Mouse (Mus musculus) liver, embryonic 12.5 days (tissue): ENCODE measurements around the gene B4galnt1. TPM values are rescaled to one million over a fixed set of nuclear protein-coding genes. Genes with fewer than 3 reads are reported as not detected.

Source experiments
- ATAC-seq: fragments of 200-750 bp; cut with Nextera tagmentation; 2 replicates; pipeline ENCODE4 v1.8.0; 2017; ENCODE audit warnings: moderate number of reproducible peaks, mild to moderate bottlenecking, moderate library complexity
- H3K27ac ChIP-seq: fragments of 300-500 bp; sonication (generic); 2 replicates; pipeline ENCODE4 v1.5.1; 2016; ENCODE audit warnings: mild to moderate bottlenecking
- H3K27me3 ChIP-seq: fragments of 300-500 bp; sonication (generic); replicated peaks from 2 replicates; pipeline ENCODE4 v1.6.1; 2016; ENCODE audit warnings: mild to moderate bottlenecking, moderate library complexity
- H3K36me3 ChIP-seq: fragments of 300-500 bp; sonication (generic); 2 replicates; pipeline ENCODE4 v1.6.1; 2016; ENCODE audit warnings: mild to moderate bottlenecking, moderate library complexity
- H3K4me1 ChIP-seq: fragments of 300-500 bp; sonication (generic); 2 replicates; pipeline ENCODE4 v1.6.1; 2016
- H3K4me2 ChIP-seq: fragments of 300-500 bp; sonication (generic); 2 replicates; pipeline ENCODE4 v1.6.1; 2016; ENCODE audit warnings: mild to moderate bottlenecking, moderate library complexity
- H3K4me3 ChIP-seq: fragments of 300-500 bp; sonication (generic); 2 replicates; pipeline ENCODE4 v1.5.1; 2016; ENCODE audit warnings: mild to moderate bottlenecking, moderate library complexity
- H3K9ac ChIP-seq: fragments of 300-500 bp; sonication (generic); 2 replicates; pipeline ENCODE4 v1.6.1; 2016; ENCODE audit warnings: mild to moderate bottlenecking, moderate library complexity
- H3K9me3 ChIP-seq: fragments of 300-500 bp; sonication (generic); replicated peaks from 2 replicates; pipeline ENCODE4 v1.6.1; 2016; ENCODE audit warnings: mild to moderate bottlenecking, moderate library complexity
- WGBS: fragments of 180-500 bp; shearing (Covaris S2); methylation state at CpG from one replicate; pipeline ENCODE4 v1.1.7; 2016; ENCODE audit not compliant: insufficient replicate concordance; 5-methylcytosine and 5-hydroxymethylcytosine counted together
- polyA plus RNA-seq: library from polyadenylated mRNA; unstranded; fragments of >200 nt; fragmentation: Nextera tagmentation; extraction: Ambion mirVana; gene quantifications from 2 replicates; pipeline ENCODE4 v1.2.1, GENCODE M21; 2016

Gene B4galnt1
- polyA plus RNA-seq, result 12.6 TPM in 2 replicates

DNA sequence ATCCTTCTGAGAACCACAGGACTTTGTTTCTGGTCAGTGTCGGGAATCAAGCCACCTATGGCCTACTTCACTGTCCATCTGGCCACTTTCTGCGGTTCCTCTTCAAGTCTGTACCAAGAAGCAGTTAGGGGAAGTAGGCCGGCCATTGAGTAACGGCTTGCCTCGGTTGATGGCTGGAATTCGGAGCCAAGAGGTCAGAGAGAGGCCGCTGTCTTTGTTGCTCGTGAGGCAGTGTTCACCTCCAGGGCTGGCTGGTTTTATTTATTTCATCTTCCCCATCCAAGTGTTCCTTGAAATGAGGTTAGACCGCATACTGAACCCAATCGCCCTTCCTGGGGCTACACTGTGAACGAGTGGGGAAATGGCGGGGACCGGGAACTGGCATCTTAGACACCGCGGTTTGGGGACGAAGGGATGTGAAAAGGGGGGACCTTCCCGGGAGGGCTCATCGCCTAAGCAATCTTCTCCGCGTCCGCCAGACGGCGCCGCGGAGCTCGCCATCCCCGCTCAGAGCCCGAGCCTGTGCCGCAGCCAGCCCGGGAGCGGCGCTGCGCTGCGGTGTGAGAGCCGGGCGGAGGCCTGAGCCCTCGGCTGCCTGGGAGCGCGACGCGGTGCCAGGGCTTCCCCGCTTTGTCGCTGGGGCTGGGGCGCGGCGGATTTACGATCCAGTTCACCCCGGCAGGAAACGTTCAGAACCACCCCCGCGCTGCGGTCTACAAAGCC lies at the start of gene B4galnt1:
TSS of gene B4galnt1 (plus strand) at position 595 of the 723 bp plus-strand sequence.
- H3K4me3 ChIP-seq, result peak within 1 kb of the TSS; percentile 66
- peak within 1 kb of the TSS; percentile 73 for H3K27ac ChIP-seq
- peak within 1 kb of the TSS; percentile 82 for H3K9ac ChIP-seq
- H3K9me3 ChIP-seq, result no peaks in the 10 kb centered on the region
- H3K4me1 ChIP-seq, result peaks cover 45% of the 10 kb centered on the region
- H3K27me3 ChIP-seq, result peaks cover 71% of the 10 kb centered on the region
- no peaks in the 10 kb centered on the region for H3K36me3 ChIP-seq
- H3K4me2 ChIP-seq, result peak within 1 kb of the TSS; percentile 100
- 2% methylated on average over 52 of the region's 52 CpGs for WGBS
- peak; percentile 82 for ATAC-seq

DNA sequence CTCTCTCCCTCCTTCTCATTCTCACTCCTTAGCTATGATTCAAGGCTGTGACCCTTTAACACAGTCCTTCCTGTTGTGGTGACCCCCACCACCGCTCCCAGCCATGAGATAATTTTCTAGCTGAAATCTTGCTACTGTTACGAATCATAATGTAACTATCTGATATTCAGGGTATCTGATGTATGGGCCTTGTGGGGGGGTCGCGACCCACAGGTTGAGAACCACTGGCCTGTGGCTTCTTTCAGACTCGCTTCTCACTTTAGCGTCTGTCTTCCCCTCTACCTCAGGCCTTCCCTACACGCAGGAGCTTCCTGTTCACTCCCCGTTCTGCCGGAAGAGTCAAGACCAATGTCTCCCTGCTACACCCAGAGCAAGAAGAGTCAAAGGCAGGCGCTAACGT lies 46.6 kb upstream of the B4galnt1 start:
- Histone ChIP-seq H3K4me3 (no peak overlapping the region), H3K36me3 (peaks cover 55% of the 10 kb centered on the region), H3K27me3 (no peaks in the 10 kb centered on the region), H3K4me1 (peaks cover 31% of the 10 kb centered on the region), H3K27ac (no peak overlapping the region), H3K4me2 (no peak overlapping the region), H3K9me3 (no peaks in the 10 kb centered on the region), H3K9ac (no peak overlapping the region)
- 85% methylated on average over 11 of the region's 11 CpGs for WGBS
- ATAC-seq, result no peak

DNA sequence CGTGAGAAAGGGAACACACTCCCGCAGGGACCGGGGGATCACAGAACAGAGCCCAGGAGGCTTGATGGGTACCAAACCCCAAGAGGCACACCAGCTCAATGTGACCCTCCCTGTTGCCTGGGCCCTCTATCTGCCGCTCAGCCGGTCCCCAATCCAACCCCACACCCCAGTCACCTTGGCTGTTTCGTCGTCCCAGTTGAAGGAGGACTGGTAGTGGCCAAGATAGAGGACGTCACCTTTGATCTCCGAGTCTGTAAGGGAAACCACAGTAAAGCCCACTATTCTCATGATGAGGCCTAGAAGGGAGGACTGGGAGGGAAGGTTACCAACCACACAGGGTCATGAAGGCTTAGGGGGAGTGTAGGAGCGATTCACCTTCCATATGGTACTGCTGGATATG lies 45.8 kb upstream of the B4galnt1 start:
- 91% methylated on average over 10 of the region's 10 CpGs for WGBS
- H3K9me3 ChIP-seq, result no peaks in the 10 kb centered on the region
- H3K4me2 ChIP-seq, result no peak overlapping the region
- no peak overlapping the region for H3K27ac ChIP-seq
- H3K27me3 ChIP-seq, result no peaks in the 10 kb centered on the region
- no peak for ATAC-seq
- H3K36me3 ChIP-seq, result peaks cover 48% of the 10 kb centered on the region
- H3K4me1 ChIP-seq, result peaks cover 35% of the 10 kb centered on the region
- H3K4me3 ChIP-seq, result no peak overlapping the region
- no peak overlapping the region for H3K9ac ChIP-seq

DNA sequence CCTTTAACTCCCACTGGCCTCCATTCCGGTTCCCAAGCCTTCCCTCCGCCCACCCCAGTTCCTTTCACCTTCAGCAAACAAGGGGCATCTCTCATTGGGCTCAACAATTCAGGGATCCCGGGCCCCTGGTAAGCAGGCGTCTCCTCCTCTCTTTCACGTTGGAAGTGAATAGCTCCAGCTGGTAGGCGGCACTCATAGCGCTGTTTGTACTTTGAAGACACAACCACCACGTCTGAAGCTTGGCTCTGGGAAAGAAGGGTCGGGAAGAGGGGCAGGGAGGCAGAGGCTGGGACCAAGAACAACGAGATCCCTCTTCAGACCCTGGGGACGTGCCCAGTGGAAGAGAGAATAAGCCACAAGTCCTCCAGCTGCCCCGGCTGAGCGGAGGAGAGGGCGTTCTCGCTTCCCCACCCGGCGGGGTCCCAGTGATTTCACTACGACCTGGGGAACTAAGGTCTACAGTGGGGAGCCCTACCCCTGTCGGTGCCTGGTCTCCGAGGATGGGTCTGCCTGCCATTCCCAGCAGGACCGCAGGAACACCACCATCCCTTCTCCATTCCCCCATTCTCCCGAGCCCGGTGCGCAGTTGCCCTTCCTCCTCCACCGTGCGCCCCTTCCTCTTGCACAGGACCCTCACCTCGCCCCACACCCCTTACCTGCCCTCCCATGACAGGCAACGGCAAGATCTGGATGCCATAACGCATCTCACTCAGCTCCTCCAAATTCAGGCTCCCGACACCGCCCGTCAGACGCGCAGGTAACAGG lies 44.5 kb upstream of the B4galnt1 start:
- Histone ChIP-seq H3K4me2 (peak overlapping the region; percentile 89), H3K4me3 (peak overlapping the region; percentile 93), H3K27ac (peak overlapping the region; percentile 71), H3K27me3 (no peaks in the 10 kb centered on the region), H3K4me1 (peaks cover 47% of the 10 kb centered on the region), H3K9me3 (no peaks in the 10 kb centered on the region), H3K36me3 (peaks cover 44% of the 10 kb centered on the region), H3K9ac (peak overlapping the region; percentile 88)
- 4% methylated on average over 34 of the region's 34 CpGs for WGBS
- peak; percentile 35 for ATAC-seq

DNA sequence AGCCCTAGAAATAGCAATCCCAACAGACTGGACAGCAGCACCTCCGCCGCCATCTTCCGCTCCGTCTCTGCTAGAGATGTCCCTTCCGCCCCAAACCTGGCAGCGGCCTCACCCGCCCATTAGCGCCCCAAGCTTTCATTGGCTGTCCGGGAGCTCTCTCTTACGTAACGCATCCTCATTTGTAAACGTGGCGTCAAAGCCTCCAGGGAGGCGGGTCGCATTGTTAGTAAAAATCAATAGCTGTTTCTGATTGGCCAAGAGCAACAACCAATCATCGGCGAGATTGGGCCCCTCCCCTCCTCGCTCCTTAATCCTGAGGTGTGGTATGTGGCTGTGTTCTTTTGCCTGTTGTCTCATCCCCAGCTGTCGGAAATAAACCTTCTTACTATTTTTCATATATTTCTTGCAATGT lies 44.0 kb upstream of the B4galnt1 start, which contains the start of gene Os9:
TSS of gene Os9 (minus strand) at position 66 of the 412 bp plus-strand sequence.
- Histone ChIP-seq H3K9me3 (no peaks in the 10 kb centered on the region), H3K27me3 (no peaks in the 10 kb centered on the region), H3K27ac (peak within 1 kb of the TSS; percentile 89), H3K36me3 (peaks cover 38% of the 10 kb centered on the region), H3K4me1 (peaks cover 52% of the 10 kb centered on the region), H3K9ac (peak within 1 kb of the TSS; percentile 88), H3K4me2 (peak within 1 kb of the TSS; percentile 89), H3K4me3 (peak within 1 kb of the TSS; percentile 93)
- 0% methylated on average over 19 of the region's 19 CpGs for WGBS
- peak; percentile 95 for ATAC-seq

DNA sequence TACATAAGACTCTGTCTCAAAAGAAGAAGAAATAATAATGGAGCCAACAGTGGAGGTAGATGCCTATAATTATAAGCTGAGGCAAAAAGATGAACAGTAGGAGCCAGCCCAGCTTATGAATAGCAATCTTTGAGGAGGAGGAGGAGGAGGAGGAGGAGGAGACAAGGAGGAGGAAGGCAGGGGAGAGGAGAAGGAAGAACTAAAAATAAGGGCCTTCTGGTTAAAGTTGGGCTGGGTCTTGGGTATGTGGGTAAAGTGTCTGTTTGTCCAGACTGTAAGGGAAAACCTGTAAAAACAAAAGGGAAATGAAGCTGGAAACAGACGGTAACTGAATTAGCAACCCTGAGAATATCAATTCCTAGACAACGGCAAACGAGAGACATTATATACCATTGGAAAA lies 43.0 kb upstream of the B4galnt1 start:
- Histone ChIP-seq H3K27ac (peak overlapping the region; percentile 89), H3K4me3 (no peak overlapping the region), H3K4me1 (peaks cover 61% of the 10 kb centered on the region), H3K27me3 (no peaks in the 10 kb centered on the region), H3K9me3 (no peaks in the 10 kb centered on the region), H3K9ac (no peak overlapping the region), H3K4me2 (peak overlapping the region; percentile 89), H3K36me3 (peaks cover 28% of the 10 kb centered on the region)
- WGBS, result 77% methylated on average over 3 of the region's 3 CpGs
- ATAC-seq, result no peak

DNA sequence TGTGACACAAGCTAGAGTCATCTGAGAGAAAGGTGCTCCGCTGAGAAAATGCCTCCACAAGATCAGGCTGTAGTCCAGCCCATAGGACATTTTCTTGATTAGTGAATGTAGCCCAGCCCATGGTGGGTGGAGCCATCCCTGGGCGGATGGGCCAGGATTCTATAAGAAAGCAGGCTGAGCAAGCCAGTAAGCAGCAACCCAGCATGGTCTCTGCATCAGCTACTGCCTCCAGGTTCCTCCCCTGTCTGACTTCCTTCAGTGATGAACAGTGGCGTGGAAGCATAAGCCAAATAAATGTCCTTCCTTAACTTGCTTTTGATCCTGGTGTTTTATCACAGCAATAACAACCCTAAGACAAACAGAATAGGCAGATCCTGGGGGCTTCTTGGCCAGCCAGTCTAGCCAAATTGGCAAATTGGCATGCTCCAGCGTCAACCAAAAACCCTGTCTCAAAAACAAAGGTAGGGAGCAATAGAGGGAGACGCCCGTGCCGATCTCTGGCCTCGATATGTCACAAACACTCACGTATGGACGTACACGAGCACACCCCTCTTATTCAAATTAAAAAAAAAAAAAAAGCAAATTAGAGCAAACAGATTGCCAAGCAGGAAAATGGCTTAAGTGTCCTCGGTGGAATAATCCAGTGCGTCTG lies 42.1 kb upstream of the B4galnt1 start:
- Histone ChIP-seq H3K9ac (peak overlapping the region; percentile 62), H3K27ac (peak overlapping the region; percentile 89), H3K4me1 (peaks cover 69% of the 10 kb centered on the region), H3K27me3 (no peaks in the 10 kb centered on the region), H3K4me2 (peak overlapping the region; percentile 89), H3K36me3 (peaks cover 19% of the 10 kb centered on the region), H3K4me3 (peak overlapping the region; percentile 42), H3K9me3 (no peaks in the 10 kb centered on the region)
- WGBS, result 22% methylated on average over 13 of the region's 13 CpGs
- peak; percentile 73 for ATAC-seq

DNA sequence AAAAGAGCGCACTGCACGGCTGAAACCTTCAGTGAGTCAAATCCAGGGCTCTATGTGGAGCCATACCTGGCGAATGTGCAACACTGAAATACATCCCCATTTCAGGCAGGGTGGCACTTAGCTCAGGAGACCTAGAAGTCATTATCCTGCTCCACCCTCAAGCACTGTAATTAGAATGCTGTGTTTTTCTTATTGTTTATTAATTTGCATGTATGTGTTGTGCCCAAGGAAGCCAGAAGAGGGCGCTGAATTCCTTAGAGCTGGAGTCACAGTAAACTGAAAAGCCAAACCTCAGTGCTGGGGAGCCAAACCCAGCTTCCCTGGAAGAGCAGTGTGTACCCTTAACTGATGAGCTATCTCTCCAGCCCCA lies 41.6 kb upstream of the B4galnt1 start:
- Histone ChIP-seq H3K36me3 (peaks cover 14% of the 10 kb centered on the region), H3K9ac (peak overlapping the region; percentile 62), H3K4me2 (peak overlapping the region; percentile 89), H3K27ac (peak overlapping the region; percentile 89), H3K4me1 (peaks cover 74% of the 10 kb centered on the region), H3K27me3 (no peaks in the 10 kb centered on the region), H3K4me3 (peak overlapping the region; percentile 42), H3K9me3 (no peaks in the 10 kb centered on the region)
- 20% methylated on average over 4 of the region's 4 CpGs for WGBS
- no peak for ATAC-seq

DNA sequence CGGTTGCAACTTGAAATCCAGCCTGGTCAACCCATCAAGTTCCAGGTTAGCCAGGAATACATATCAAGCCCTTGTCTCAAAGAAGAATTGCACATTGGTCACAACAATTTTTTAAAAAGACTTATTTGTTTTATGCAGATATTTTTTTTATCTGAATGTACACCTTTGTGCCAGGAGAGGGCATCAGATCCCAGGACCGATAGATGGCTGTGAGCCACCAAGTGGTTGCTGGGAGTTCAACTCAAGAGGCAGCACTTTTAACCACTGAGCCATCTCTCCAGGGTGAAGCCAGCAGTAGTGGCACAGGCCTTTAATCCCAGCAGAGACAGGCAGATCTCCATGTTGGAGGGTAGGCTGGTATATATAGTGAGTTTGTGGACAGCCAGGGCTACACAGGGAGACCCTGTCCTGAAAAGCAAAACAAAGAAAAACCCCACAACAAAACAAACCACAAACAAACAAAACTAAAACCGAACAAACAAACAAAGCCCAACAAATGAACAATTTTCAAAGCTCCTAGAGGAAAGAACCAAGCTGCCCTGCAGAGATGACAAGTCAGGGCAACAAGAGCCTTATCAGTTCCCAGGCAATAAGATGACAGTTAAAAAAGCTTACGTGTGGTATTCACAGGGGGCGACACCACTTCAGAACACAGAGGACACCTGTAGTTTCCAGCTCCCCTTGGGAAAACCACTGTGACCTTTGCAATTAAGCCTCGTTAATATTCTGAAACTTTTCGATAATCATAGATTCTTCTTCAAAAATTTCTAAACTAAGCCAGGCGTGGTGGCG lies 39.6 kb upstream of the B4galnt1 start:
- no peak overlapping the region for H3K9ac ChIP-seq
- WGBS, result 42% methylated on average over 9 of the region's 9 CpGs
- no peak for ATAC-seq
- H3K4me2 ChIP-seq, result no peak overlapping the region
- H3K27me3 ChIP-seq, result no peaks in the 10 kb centered on the region
- no peak overlapping the region for H3K4me3 ChIP-seq
- no peaks in the 10 kb centered on the region for H3K9me3 ChIP-seq
- H3K27ac ChIP-seq, result peak overlapping the region; percentile 80
- H3K36me3 ChIP-seq, result no peaks in the 10 kb centered on the region
- peaks cover 67% of the 10 kb centered on the region for H3K4me1 ChIP-seq

DNA sequence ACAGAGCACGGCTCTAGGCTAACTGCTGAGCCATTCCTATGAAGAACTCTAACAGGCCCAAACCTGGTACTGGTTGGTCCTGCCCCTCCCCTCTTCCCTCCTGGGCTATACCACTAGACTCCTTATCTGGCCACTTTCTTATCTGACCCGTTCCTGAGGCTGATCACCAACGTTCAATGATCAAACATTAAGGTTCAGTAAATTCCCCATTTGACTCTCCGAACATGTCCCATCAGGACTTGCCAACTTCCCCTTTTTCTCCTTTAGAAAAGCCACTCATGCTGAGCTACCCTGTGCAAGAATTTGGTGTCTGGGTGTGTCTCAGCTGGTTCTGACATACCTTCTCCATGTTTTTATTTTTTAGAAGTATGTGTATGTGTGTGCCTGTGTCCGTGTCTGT lies 38.4 kb upstream of the B4galnt1 start:
- Histone ChIP-seq H3K4me3 (no peak overlapping the region), H3K9ac (no peak overlapping the region), H3K9me3 (no peaks in the 10 kb centered on the region), H3K27ac (peak overlapping the region; percentile 80), H3K4me1 (peaks cover 63% of the 10 kb centered on the region), H3K4me2 (peak overlapping the region; percentile 16), H3K27me3 (no peaks in the 10 kb centered on the region), H3K36me3 (no peaks in the 10 kb centered on the region)
- 28% methylated on average over 5 of the region's 5 CpGs for WGBS
- peak; percentile 38 for ATAC-seq

DNA sequence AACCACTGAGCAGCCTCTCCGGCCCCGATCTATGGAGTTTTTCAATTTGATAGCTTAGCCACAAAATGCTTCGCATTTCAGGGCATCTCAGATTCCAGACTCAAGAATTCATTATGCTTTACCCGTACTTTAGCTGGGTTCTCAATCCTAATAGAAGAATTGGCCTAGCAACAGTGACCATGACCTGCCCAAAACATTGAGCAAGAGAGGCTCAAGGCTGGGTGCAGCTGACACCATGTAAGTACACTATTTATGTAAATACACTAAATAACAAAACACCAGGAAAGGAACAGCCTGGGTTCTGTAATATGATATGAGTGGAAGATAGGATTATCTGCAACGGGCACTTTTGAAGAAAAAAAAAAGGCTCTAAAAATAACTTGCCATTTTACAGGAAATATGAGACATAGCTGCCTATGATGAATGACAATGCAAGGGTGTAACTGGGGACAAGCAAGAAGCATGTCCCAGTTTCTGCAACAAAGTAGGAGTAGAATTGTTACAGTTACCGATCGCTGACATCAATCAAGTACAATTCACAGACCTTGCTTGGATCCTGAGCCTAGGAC lies 37.2 kb upstream of the B4galnt1 start:
- peaks cover 51% of the 10 kb centered on the region for H3K4me1 ChIP-seq
- no peak for ATAC-seq
- no peak overlapping the region for H3K9ac ChIP-seq
- H3K27ac ChIP-seq, result peak overlapping the region; percentile 34
- no peak overlapping the region for H3K4me2 ChIP-seq
- H3K27me3 ChIP-seq, result no peaks in the 10 kb centered on the region
- no peak overlapping the region for H3K4me3 ChIP-seq
- no peaks in the 10 kb centered on the region for H3K36me3 ChIP-seq
- H3K9me3 ChIP-seq, result no peaks in the 10 kb centered on the region
- 65% methylated on average over 7 of the region's 7 CpGs for WGBS
